Mouse (Mus musculus): ENCODE measurements around the gene Ahsg. TPM values are rescaled to one million over a fixed set of nuclear protein-coding genes. Genes with fewer than 3 reads are reported as not detected.

The Ahsg gene
- polyA plus RNA-seq, 1 experiment: 0.23 TPM

DNA sequence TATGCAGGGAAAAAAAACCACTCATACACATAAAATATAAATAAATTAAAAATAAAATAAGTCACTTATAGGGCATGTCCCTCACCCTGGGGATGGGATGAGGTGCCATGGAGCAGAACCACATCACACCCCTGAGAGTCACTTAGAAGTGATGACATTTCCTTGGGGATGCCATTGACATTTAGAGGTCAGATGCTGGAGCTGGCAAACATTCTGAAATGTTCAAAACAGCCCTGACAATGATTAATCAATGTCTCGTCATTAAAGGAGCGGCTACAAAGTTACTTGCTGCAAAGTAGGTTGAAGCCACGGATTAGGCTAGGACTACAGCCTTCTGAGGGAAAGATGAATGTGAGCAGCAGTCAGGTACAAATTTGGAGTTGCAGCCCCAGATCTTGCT lies 10.2 kb downstream of the Ahsg start:
- Histone ChIP-seq H3K4me3 (replicated peaks) (no peak overlapping the region), H3K36me3 (replicated peaks; ENCODE audit: low read length) (no peaks in the 10 kb centered on the region), H3K27me3 (replicated peaks) (peaks cover 26% of the 10 kb centered on the region), H3K9me3 (no peaks in the 10 kb centered on the region), H3K4me1 (peaks cover 13% of the 10 kb centered on the region; the same call in 1 of the 2 replicates)
- no peak for TF ChIP-seq FLI1 (IDR thresholded peaks at IDR 0.05; ENCODE audit: low read length)
- no peak for TF ChIP-seq GATA1 (IDR thresholded peaks at IDR 0.05; ENCODE audit: borderline replicate concordance, low read length)

DNA sequence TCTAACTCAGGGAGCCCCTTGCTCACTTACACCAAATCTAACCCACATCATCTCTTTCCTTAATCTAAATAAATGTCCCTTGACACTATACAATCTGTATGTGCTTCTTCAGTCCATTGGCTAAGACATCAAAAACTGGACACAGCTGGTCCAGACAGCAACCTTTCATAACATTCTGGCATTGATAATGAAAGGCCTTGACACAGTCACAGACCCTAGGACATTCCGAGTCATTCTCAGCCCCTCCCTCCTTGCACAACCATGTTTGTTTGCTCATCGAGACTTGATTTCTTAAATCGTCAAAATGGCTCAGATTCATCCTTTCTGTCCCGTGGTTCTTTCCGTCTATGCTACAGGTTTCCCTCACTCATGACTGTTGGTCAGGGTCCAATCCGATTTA lies 18.2 kb downstream of the Ahsg start:
- H3K27me3 ChIP-seq (replicated peaks): peaks cover 7% of the 10 kb centered on the region
- H3K4me1 ChIP-seq: no peaks in the 10 kb centered on the region
- no peaks in the 10 kb centered on the region for H3K9me3 ChIP-seq
- H3K4me3 ChIP-seq (replicated peaks): no peak overlapping the region
- no peak for TF ChIP-seq GATA1 (IDR thresholded peaks at IDR 0.05; ENCODE audit: borderline replicate concordance, low read length)
- no peak for TF ChIP-seq FLI1 (IDR thresholded peaks at IDR 0.05; ENCODE audit: low read length)
- no peaks in the 10 kb centered on the region for H3K36me3 ChIP-seq (replicated peaks; ENCODE audit: low read length)

DNA sequence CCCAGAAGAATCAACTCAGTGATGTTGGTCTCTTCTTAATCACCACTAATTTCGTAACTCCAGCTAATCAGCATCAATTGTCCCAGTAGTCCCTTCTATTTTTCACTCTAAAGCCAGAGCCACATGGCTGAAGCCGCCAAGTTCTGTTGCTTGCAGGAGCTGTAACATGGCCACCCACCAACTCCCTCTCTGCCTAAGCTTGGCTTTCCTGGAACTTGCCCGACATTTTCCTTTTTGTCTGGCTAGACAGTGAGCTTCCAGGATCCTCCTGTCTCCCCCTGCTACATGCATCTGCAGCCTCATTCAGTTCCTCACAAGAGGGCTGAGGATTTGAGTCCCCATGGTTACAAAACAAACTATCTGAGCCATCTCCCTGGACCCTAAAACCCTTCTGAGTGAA lies 20.9 kb downstream of the Ahsg start:
- Histone ChIP-seq H3K27me3 (replicated peaks) (peaks cover 2% of the 10 kb centered on the region), H3K9me3 (0 out of 2 replicates have a peak, but pooled peaks cover 4% of the 10 kb centered on the region), H3K4me1 (no peaks in the 10 kb centered on the region), H3K4me3 (replicated peaks) (no peak overlapping the region), H3K36me3 (replicated peaks; ENCODE audit: low read length) (no peaks in the 10 kb centered on the region)
- TF ChIP-seq GATA1 (IDR thresholded peaks at IDR 0.05; ENCODE audit: borderline replicate concordance, low read length) (no peak), FLI1 (IDR thresholded peaks at IDR 0.05; ENCODE audit: low read length) (no peak)

DNA sequence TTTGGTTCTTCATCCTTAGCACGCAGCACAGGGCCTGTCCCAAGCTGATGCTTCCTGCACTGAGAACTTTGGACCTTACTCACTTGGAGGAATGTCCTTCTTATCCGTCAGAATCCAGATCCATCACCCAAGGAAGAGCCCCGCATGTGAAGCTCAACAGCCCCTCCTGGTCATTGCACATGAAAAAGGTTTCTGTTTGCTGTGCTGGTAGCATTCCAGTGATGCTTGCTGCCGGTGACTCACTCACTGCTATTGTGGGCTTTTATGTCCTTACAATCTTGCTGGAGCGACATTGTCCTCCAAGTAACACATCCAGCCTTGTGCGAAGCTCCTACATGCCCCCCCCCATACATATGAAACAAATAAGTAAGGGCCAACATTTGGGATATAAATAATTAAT lies 21.8 kb downstream of the Ahsg start:
- Histone ChIP-seq H3K4me1 (no peaks in the 10 kb centered on the region), H3K27me3 (replicated peaks) (peaks cover 2% of the 10 kb centered on the region), H3K4me3 (replicated peaks) (no peak overlapping the region), H3K9me3 (0 out of 2 replicates have a peak, but pooled peaks cover 6% of the 10 kb centered on the region), H3K36me3 (replicated peaks; ENCODE audit: low read length) (no peaks in the 10 kb centered on the region)
- TF ChIP-seq GATA1 (IDR thresholded peaks at IDR 0.05; ENCODE audit: borderline replicate concordance, low read length): no peak
- TF ChIP-seq FLI1 (IDR thresholded peaks at IDR 0.05; ENCODE audit: low read length): no peak

DNA sequence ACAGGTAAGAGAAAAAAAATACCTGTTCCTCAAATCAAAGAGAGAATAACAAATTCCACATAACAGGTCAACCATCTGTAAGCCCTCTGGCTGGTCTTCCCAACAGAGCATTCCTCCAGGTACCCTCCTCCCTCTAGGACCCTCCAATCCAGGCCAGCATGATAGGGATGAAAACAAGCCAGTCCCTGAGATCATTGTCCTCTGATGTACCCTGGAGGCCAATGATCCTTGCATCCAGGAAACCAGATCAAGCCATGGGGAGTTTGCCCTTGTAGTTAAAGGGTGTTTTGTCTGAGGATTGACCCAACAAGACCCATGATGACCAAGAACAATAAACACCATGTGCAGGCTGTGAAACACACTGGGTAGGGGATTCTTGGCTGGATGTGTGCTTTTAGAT lies 23.2 kb downstream of the Ahsg start:
- no peak for TF ChIP-seq GATA1 (IDR thresholded peaks at IDR 0.05; ENCODE audit: borderline replicate concordance, low read length)
- no peak for TF ChIP-seq FLI1 (IDR thresholded peaks at IDR 0.05; ENCODE audit: low read length)
- H3K27me3 ChIP-seq (replicated peaks): peaks cover 2% of the 10 kb centered on the region
- no peaks in the 10 kb centered on the region for H3K36me3 ChIP-seq (replicated peaks; ENCODE audit: low read length)
- H3K4me3 ChIP-seq (replicated peaks): no peak overlapping the region
- 0 out of 2 replicates have a peak, but pooled peaks cover 7% of the 10 kb centered on the region for H3K9me3 ChIP-seq
- no peaks in the 10 kb centered on the region for H3K4me1 ChIP-seq

DNA sequence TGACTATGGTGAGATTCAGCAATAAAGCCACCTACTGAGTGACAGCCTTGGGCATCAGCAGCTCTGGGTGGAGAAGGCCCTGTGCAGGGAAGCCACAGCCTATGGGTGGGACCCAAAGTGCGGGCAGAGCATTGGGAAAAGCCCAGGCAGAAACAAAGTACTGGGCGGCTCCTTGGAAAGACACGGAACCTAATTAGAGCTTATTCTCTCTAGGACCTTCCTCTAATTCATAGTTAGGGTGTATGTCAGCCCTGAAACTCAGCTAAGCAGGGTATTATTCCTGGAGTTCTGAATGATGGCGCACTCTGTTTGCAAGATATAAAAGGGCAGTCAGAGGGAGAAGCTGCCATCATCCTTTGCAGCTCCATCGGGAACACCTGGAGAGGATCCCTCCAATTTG lies 27.0 kb downstream of the Ahsg start, which contains the start of gene Fetub:
Gene Fetub (plus strand): TSS at position 301 of the 400 bp plus-strand sequence.
- Histone ChIP-seq H3K36me3 (replicated peaks; ENCODE audit: low read length) (no peaks in the 10 kb centered on the region), H3K9me3 (0 out of 2 replicates have a peak, but pooled peaks cover 7% of the 10 kb centered on the region), H3K4me1 (peaks cover 6% of the 10 kb centered on the region), H3K4me3 (replicated peaks) (no peak within 1 kb of the TSS), H3K27me3 (replicated peaks) (no peaks in the 10 kb centered on the region)
- TF ChIP-seq GATA1 (IDR thresholded peaks at IDR 0.05; ENCODE audit: borderline replicate concordance, low read length): no peak
- TF ChIP-seq FLI1 (IDR thresholded peaks at IDR 0.05; ENCODE audit: low read length): no peak

DNA sequence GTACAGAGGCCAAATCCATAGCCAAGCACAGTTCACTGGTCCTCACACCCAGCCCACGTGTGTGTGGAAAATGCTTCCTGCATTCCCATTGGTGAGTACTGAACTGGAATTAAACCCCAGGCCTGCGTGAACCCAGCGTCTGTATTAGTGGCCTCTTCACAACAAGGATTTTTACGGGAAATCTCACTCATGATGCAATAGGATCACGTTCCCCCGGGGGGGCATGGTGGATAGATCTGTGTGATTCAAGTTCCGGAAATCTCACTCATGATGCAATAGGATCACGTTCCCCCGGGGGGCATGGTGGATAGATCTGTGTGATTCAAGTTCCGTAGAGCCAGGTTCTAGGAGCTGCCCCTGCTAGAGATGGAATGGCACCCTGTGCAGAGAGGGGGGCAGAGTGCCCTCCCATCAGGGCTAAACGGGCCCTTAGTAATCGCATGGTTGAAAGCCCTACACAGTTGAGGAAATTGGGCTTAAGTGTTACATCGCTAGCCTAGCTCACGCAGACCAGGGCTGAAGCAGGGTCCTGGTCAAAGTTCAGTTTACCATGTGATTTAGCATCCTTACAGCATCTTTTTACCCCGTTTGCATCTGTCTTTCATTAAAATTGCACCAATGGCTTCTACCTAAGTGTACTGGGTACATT lies 27.7 kb downstream of the Ahsg start:
- TF ChIP-seq GATA1 (IDR thresholded peaks at IDR 0.05; ENCODE audit: borderline replicate concordance, low read length) (no peak), FLI1 (IDR thresholded peaks at IDR 0.05; ENCODE audit: low read length) (no peak)
- H3K4me1 ChIP-seq: peaks cover 6% of the 10 kb centered on the region
- no peak overlapping the region for H3K4me3 ChIP-seq (replicated peaks)
- H3K9me3 ChIP-seq: 0 out of 2 replicates have a peak, but pooled peaks cover 7% of the 10 kb centered on the region
- no peaks in the 10 kb centered on the region for H3K36me3 ChIP-seq (replicated peaks; ENCODE audit: low read length)
- H3K27me3 ChIP-seq (replicated peaks): no peaks in the 10 kb centered on the region

DNA sequence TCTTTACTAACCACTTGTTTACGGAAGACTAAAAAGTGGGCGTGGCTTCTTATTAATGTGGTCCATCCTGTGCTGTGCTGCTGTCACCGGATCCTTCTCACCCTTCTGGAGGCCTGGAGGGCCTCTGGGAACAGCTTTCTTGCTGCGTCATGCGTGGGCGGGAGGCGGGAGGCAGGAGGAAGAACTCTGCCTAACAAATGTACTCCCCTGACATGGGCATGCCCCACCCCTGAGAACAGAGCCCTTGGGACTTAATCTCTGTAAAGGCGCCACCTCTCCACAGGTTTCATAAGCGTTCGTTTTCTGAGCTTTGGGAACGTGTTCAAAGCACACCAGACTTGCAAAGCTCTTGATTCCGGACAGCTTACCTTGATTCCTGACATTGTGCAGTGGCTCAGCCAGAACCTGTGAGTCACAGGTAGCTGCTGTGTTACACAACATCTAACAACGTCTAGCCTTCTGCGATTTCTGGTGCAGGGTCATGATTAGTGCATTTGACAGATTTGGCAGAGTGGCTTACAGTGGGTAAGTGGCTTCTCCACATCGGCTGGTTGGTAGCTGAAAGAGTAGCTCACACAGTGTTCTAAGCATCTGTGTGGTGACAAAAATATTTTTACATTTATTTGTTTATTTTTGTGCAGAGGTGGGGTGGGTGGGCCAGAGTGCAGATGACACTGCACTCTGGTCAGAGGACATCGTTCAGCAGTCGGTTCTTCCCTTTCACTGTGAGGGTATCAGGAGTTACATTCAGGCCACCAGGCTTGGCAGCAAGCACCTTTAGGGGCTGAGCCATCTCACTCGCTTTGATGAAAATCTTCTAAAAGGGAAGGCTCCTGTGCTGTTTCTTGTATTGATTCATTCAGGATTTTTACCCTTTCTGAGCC lies 29.1 kb downstream of the Ahsg start:
- Histone ChIP-seq H3K4me1 (peaks cover 6% of the 10 kb centered on the region), H3K9me3 (0 out of 2 replicates have a peak, but pooled peaks cover 7% of the 10 kb centered on the region), H3K27me3 (replicated peaks) (no peaks in the 10 kb centered on the region), H3K4me3 (replicated peaks) (peak overlapping the region; percentile 46), H3K36me3 (replicated peaks; ENCODE audit: low read length) (no peaks in the 10 kb centered on the region)
- TF ChIP-seq FLI1 (IDR thresholded peaks at IDR 0.05; ENCODE audit: low read length) (no peak), GATA1 (IDR thresholded peaks at IDR 0.05; ENCODE audit: borderline replicate concordance, low read length) (no peak)

DNA sequence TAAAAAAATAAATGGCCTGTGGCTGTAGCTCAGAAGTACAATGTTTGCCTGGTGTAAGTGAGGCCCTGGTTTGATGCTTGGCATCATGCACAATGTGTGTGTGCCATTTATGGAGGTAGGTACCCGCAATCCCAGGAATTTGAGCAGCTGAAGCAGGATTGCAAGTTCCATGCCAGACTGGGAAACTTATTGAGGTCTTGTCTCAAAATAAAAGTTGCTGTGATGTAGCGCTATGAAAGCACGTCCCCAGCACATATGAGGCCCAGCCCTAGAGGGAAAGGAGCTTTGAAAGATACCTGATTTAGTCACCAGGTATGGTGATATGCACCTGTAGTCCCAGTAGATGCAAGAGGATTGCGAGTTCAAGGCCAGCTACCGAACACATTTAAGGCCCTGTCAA lies 30.7 kb downstream of the Ahsg start:
- peaks cover 6% of the 10 kb centered on the region for H3K4me1 ChIP-seq
- no peaks in the 10 kb centered on the region for H3K27me3 ChIP-seq (replicated peaks)
- H3K9me3 ChIP-seq: 0 out of 2 replicates have a peak, but pooled peaks cover 3% of the 10 kb centered on the region
- no peaks in the 10 kb centered on the region for H3K36me3 ChIP-seq (replicated peaks; ENCODE audit: low read length)
- TF ChIP-seq GATA1 (IDR thresholded peaks at IDR 0.05; ENCODE audit: borderline replicate concordance, low read length) (no peak), FLI1 (IDR thresholded peaks at IDR 0.05; ENCODE audit: low read length) (no peak)
- no peak overlapping the region for H3K4me3 ChIP-seq (replicated peaks)

DNA sequence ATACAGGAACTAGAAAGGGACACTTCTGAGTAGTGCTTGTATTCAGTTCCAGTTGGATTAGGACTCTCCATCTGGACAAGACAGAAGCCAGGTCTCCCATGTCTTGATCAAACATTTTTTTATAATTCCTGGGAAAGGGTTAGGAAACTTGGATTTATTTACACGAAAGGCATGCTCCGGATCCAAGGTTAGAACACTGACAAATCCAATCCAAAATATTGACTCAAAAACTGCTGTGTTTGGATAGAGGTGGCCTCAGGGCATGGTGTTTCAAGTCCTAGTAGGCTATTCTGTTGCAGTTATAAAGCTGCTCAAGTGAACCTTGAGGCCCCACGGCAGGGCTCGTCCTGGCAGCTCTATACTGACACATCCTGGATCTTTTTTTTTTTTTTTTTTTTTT lies 31.4 kb downstream of the Ahsg start:
- Histone ChIP-seq H3K9me3 (0 out of 2 replicates have a peak, but pooled peaks cover 3% of the 10 kb centered on the region), H3K4me1 (peaks cover 6% of the 10 kb centered on the region), H3K4me3 (replicated peaks) (no peak overlapping the region), H3K36me3 (replicated peaks; ENCODE audit: low read length) (no peaks in the 10 kb centered on the region), H3K27me3 (replicated peaks) (no peaks in the 10 kb centered on the region)
- no peak for TF ChIP-seq GATA1 (IDR thresholded peaks at IDR 0.05; ENCODE audit: borderline replicate concordance, low read length)
- no peak for TF ChIP-seq FLI1 (IDR thresholded peaks at IDR 0.05; ENCODE audit: low read length)

Measured in megakaryocyte, embryonic 14.5 days (primary cell).